17 mouse cellular contexts compared by ENCODE assay signal in genomic region chr7:72490161-72490560, GRCm38 (mm10).
"Had no signal": no experiment of that assay in that cellular context is flagged by ENCODE, and none has a peak within 500 bp of the region (broad histone marks: within the 10 kb centered on the region; RNA-seq: fewer than 3 reads in every experiment).

No protein-coding gene starts in this region.

- H3K36me3 ChIP-seq: lung, embryonic 15.5 days; midbrain, embryonic 13.5 days; midbrain, embryonic 15.5 days; neural tube, embryonic 12.5 days; stomach, embryonic 15.5 days had no signal

- DNase-seq: lung, adult 2 months; lung, postnatal 14 days; lung, postnatal 36 days; right cerebral cortex, postnatal 14 days; thymus, adult 2 months; thymus, postnatal 25 days; thymus, postnatal 4 days had no signal

- H3K4me1 ChIP-seq: lung, embryonic 15.5 days; megakaryocyte, embryonic 14.5 days; midbrain, embryonic 13.5 days; midbrain, embryonic 15.5 days; neural tube, embryonic 12.5 days; stomach, embryonic 15.5 days had no signal

- H3K27me3 ChIP-seq: lung, embryonic 15.5 days; megakaryocyte, embryonic 14.5 days; midbrain, embryonic 13.5 days; midbrain, embryonic 15.5 days; neural tube, embryonic 12.5 days; stomach, embryonic 15.5 days had no signal

- H3K27ac ChIP-seq: lung, embryonic 15.5 days; macrophage; midbrain, embryonic 13.5 days; midbrain, embryonic 15.5 days; neural tube, embryonic 12.5 days; stomach, embryonic 15.5 days; stomach, postnatal 0 days had no signal

- ATAC-seq: lung, postnatal 0 days; midbrain, embryonic 13.5 days; midbrain, embryonic 15.5 days had no signal

- H3K4me3 ChIP-seq: lung, embryonic 15.5 days; megakaryocyte, embryonic 14.5 days; midbrain, embryonic 13.5 days; midbrain, embryonic 15.5 days; neural tube, embryonic 12.5 days; stomach, embryonic 15.5 days had no signal

- H3K9me3 ChIP-seq: lung, embryonic 15.5 days; megakaryocyte, embryonic 14.5 days; midbrain, embryonic 13.5 days; midbrain, embryonic 15.5 days; neural tube, embryonic 12.5 days; stomach, embryonic 15.5 days had no signal

- H3K9ac ChIP-seq: lung, embryonic 15.5 days; midbrain, embryonic 13.5 days; midbrain, embryonic 15.5 days; neural tube, embryonic 12.5 days; stomach, embryonic 15.5 days had no signal

- H3K4me2 ChIP-seq: lung, embryonic 15.5 days; midbrain, embryonic 11.5 days; midbrain, embryonic 13.5 days; midbrain, embryonic 15.5 days; neural tube, embryonic 12.5 days; stomach, embryonic 15.5 days had no signal
